Mouse (Mus musculus) kidney, embryonic 16.5 days (tissue): ENCODE measurements around the gene Mrpl17. TPM values are rescaled to one million over a fixed set of nuclear protein-coding genes. Genes with fewer than 3 reads are reported as not detected.

Source experiments
- ATAC-seq: fragments of 200-750 bp; cut with Nextera tagmentation; 2 replicates; pipeline ENCODE4 v1.8.0; 2017; ENCODE audit warnings: moderate TSS enrichment; ENCODE audit not compliant: low FRiP score, low TSS enrichment
- H3K27ac ChIP-seq: fragments of 300-500 bp; sonication (generic); 2 replicates; pipeline ENCODE4 v1.5.1; 2014; ENCODE audit warnings: low read length
- H3K27me3 ChIP-seq: fragments of 300-500 bp; sonication (generic); 2 replicates; pipeline ENCODE4 v1.6.1; 2014; ENCODE audit warnings: low read length, control low read depth, mixed read lengths; ENCODE audit not compliant: insufficient read depth
- H3K36me3 ChIP-seq: fragments of 300-500 bp; sonication (generic); 2 replicates; pipeline ENCODE4 v1.6.1; 2014; ENCODE audit warnings: low read length, control low read depth, mixed read lengths; ENCODE audit not compliant: insufficient read depth
- H3K4me1 ChIP-seq: fragments of 300-500 bp; sonication (generic); 2 replicates; pipeline ENCODE4 v1.6.1; 2014; ENCODE audit warnings: low read length, control low read depth, mixed read lengths; ENCODE audit not compliant: insufficient read depth
- H3K4me2 ChIP-seq: fragments of 300-500 bp; sonication (generic); replicated peaks from 2 replicates; pipeline ENCODE4 v1.6.1; 2014; ENCODE audit warnings: low read depth, low read length
- H3K4me3 ChIP-seq: fragments of 300-500 bp; sonication (generic); 2 replicates; pipeline ENCODE4 v1.5.1; 2014; ENCODE audit warnings: mild to moderate bottlenecking, low read length
- H3K9ac ChIP-seq: fragments of 300-500 bp; sonication (generic); replicated peaks from 2 replicates; pipeline ENCODE4 v1.6.1; 2014; ENCODE audit warnings: low read length
- H3K9me3 ChIP-seq: fragments of 300-500 bp; sonication (generic); 2 replicates; pipeline ENCODE4 v1.6.1; 2016; ENCODE audit warnings: low read length, control low read depth
- WGBS: fragments of 180-500 bp; shearing (Covaris S2); extraction: QIAGEN DNeasy Blood & Tissue Kit; methylation state at CpG from one replicate; pipeline ENCODE4 v1.1.7; 2014; 5-methylcytosine and 5-hydroxymethylcytosine counted together
- polyA plus RNA-seq: library from polyadenylated mRNA; unstranded; fragments of >200 nt; fragmentation: Nextera tagmentation; extraction: Ambion mirVana; gene quantifications from 2 replicates; pipeline ENCODE4 v1.2.1, GENCODE M21; 2015

Mrpl17 gene
- polyA plus RNA-seq, 1 experiment from 2014 or later = 378 TPM

DNA sequence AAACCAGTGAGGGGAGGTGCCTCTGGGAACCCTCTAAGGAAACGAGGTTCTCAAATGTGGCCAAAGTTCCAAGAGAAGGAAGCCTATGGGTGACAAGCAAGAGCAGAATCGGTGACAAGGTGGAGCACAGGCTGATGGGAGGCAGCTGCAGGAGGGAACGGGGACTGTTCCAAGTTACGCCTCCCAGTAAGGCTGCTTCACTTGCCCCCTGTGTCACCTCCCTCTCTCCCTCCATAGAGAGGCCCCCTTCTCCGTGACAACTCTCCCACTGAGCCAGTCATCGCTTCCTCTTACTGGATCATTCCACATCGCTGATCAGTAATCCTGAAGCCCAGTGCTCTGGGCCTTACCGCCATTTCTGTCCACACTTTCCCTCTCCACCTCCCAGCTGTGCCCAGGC, 36.2 kb downstream of the Mrpl17 start:
- WGBS = 26% methylated on average over 8 of the region's 8 CpGs

DNA sequence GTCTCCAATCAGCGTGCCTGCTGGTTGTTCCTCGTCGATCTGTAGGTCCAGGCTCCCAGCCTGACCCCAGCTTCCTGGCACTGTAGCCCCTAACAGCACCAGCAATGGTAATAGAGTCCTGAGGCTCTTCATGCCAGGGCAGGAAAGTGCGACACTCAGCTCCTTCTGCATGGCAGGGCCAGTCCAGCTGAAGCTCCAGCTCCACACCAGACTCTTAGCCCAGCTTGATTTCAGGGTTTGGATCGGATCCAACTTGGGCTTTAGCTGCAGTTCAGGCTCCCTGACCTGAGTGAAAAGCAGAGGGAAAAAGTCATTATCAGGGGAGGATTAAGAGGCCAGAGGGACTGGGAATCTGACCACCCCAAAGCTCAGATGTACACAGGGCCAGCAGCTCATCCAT, 37.9 kb downstream of the Mrpl17 start:
- 81% methylated on average over 5 of the region's 5 CpGs for WGBS
- no peak overlapping the region for H3K4me2 ChIP-seq
- no peak overlapping the region for H3K9ac ChIP-seq
- H3K4me3 ChIP-seq = no peak overlapping the region
- no peaks in the 10 kb centered on the region for H3K27me3 ChIP-seq
- peaks cover 23% of the 10 kb centered on the region for H3K36me3 ChIP-seq
- H3K27ac ChIP-seq = no peak overlapping the region
- no peak for ATAC-seq
- H3K4me1 ChIP-seq = peaks cover 45% of the 10 kb centered on the region
- H3K9me3 ChIP-seq = no peaks in the 10 kb centered on the region

More for the DNA sequence above, 36.2 kb downstream of the Mrpl17 start:
- Histone ChIP-seq H3K9me3 (no peaks in the 10 kb centered on the region), H3K27me3 (no peaks in the 10 kb centered on the region), H3K27ac (peak overlapping the region; percentile 51), H3K4me2 (peak overlapping the region; percentile 26; the same call in 1 of the 2 replicates), H3K9ac (no peak overlapping the region; the same call in 1 of the 2 replicates), H3K36me3 (peaks cover 23% of the 10 kb centered on the region), H3K4me3 (no peak overlapping the region), H3K4me1 (peaks cover 50% of the 10 kb centered on the region)
- ATAC-seq = peak; percentile 71

DNA sequence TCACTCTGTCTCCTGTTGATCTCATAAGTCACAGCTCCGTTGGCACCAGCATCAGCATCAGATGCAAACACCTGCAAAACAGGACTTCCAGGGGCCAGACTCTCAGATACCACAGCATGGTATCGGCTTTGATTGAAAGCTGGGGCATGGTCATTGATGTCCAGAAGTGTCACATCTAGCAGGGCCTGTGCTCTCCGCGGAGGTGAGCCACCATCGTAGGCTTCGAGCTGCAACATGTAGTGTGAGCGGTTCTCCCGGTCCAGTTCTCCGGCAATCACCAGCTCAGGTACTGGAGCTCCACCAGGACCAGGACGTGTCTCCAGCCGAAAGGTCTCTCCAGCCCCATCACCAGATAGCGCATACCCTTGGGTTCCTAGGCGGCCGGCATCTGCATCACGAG, 38.6 kb downstream of the Mrpl17 start:
- no peak overlapping the region for H3K27ac ChIP-seq
- H3K9ac ChIP-seq = no peak overlapping the region
- H3K4me3 ChIP-seq = no peak overlapping the region
- H3K4me2 ChIP-seq = no peak overlapping the region
- H3K27me3 ChIP-seq = no peaks in the 10 kb centered on the region
- no peak for ATAC-seq
- peaks cover 45% of the 10 kb centered on the region for H3K4me1 ChIP-seq
- WGBS = 96% methylated on average over 15 of the region's 15 CpGs
- H3K36me3 ChIP-seq = peaks cover 23% of the 10 kb centered on the region
- H3K9me3 ChIP-seq = no peaks in the 10 kb centered on the region

DNA sequence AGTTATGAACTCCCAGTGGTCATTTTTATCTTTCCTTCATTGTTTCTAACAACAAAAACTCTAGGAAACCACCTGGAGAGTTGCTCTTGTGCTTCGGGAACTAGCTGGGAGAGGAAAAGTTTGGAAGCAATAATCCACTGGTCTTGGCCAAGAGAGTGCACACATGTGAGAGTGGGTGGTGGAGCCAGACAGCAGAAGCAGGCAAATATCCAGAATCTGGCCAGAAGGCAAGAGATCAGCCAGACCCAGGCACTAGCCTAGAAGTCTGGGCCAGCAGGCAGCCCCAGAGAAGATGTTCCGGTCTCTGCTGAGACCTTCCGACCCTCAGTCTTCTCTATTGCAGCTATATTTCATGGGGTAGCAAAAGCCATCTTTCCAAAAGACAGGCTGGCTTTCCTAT, 40.9 kb downstream of the Mrpl17 start:
- WGBS = 70% methylated on average over 3 of the region's 3 CpGs
- Histone ChIP-seq H3K36me3 (peaks cover 41% of the 10 kb centered on the region), H3K9ac (no peak overlapping the region), H3K4me2 (no peak overlapping the region), H3K27ac (no peak overlapping the region), H3K9me3 (no peaks in the 10 kb centered on the region), H3K27me3 (no peaks in the 10 kb centered on the region), H3K4me3 (no peak overlapping the region), H3K4me1 (peaks cover 34% of the 10 kb centered on the region)
- no peak for ATAC-seq

DNA sequence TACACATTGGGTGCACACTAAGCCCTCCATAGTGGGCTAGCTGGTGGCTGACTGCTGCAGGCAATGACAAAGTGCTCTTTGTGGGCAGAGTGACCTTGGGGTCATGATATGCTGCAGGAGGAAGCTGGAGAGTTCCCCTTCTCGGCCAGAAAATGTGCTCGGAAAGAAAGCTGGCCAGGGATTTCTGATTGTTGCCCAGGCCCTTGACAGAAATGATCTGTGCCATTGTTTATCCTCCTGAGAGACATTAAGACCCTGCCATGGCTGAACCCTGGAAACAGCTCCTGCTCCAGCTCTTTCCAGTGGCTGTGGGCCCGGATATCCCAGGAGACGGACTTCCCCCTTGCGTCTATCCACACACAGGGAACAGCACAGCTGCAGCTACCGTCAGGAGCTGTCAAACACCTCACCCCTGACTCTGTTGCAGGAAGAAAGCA, 43.2 kb downstream of the Mrpl17 start:
- H3K36me3 ChIP-seq = peaks cover 61% of the 10 kb centered on the region
- peak overlapping the region; percentile 17 for H3K27ac ChIP-seq
- H3K9ac ChIP-seq = no peak overlapping the region
- no peaks in the 10 kb centered on the region for H3K27me3 ChIP-seq
- no peak overlapping the region for H3K4me3 ChIP-seq
- peak; percentile 50 for ATAC-seq
- peaks cover 22% of the 10 kb centered on the region; the same call in 1 of the 2 replicates for H3K4me1 ChIP-seq
- 18% methylated on average over 6 of the region's 6 CpGs for WGBS
- H3K4me2 ChIP-seq = no peak overlapping the region
- H3K9me3 ChIP-seq = no peaks in the 10 kb centered on the region

DNA sequence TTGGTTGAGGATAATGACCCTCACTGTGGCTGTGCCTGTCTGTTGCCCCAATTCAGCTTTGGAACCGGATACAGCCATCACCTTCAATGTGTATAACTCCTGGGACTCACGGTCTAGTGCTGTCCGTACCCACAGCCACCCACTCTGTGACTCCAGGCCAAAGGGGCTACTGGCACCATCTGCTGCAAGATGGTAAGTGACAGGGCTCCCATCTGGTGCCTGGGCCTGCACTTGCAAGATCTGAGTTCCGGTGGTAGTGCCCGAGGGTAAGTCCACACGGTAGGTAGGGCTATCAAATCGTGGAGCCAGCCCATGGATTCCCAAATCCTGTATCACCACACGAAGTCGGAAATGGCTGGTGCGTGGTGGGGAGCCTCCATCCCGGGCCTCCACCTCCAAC, 46.6 kb downstream of the Mrpl17 start:
- H3K36me3 ChIP-seq = peaks cover 59% of the 10 kb centered on the region
- H3K9ac ChIP-seq = no peak overlapping the region
- 90% methylated on average over 11 of the region's 11 CpGs for WGBS
- no peak overlapping the region for H3K27ac ChIP-seq
- H3K4me3 ChIP-seq = no peak overlapping the region
- ATAC-seq = no peak
- H3K4me2 ChIP-seq = no peak overlapping the region
- no peaks in the 10 kb centered on the region for H3K9me3 ChIP-seq
- H3K4me1 ChIP-seq = peaks cover 15% of the 10 kb centered on the region; the same call in 1 of the 2 replicates
- H3K27me3 ChIP-seq = no peaks in the 10 kb centered on the region

DNA sequence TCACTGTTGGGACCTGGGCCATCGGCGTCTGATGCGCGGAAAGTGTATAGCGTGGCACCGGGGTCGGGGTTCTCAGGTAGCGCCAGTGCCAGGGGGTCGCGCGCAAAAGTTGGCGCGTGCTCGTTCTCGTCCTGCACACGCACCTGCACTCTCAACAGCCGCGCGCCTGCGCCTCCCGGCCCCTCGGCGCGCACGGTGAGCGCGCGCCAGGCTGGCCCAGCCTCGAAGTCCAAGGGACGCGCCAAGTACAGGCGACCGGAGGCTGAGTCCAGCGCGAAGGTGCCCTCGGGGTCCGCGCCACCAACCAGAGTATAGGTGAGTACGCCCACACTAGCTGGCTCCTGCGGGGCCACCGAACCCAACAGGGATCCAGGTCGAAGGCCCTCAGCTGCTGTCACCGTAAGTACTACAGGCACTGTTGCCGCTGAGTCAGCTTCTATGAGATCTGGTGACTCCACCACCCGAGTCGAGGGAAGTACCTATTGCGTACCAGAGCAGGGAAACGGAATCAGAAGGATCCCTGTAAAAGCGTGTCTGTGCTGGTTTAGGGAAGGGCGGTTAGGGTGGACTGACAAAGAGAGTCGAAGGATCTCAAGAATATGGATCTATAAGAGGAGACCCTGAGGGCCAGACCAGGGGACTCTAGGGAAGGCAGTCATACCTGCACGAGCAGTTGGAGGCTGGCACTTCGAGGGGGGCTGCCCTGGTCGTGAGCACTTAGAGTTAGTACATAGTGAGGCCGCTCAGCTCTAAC, 48.2 kb downstream of the Mrpl17 start:
- peak overlapping the region; percentile 41 for H3K4me2 ChIP-seq
- peaks cover 2% of the 10 kb centered on the region; the same call in 1 of the 2 replicates for H3K4me1 ChIP-seq
- H3K27me3 ChIP-seq = no peaks in the 10 kb centered on the region
- peak overlapping the region; percentile 13; the same call in 1 of the 2 replicates for H3K4me3 ChIP-seq
- no peak for ATAC-seq
- H3K36me3 ChIP-seq = peaks cover 72% of the 10 kb centered on the region
- H3K27ac ChIP-seq = no peak overlapping the region
- WGBS = 51% methylated on average over 55 of the region's 55 CpGs
- H3K9me3 ChIP-seq = no peaks in the 10 kb centered on the region
- H3K9ac ChIP-seq = no peak overlapping the region

DNA sequence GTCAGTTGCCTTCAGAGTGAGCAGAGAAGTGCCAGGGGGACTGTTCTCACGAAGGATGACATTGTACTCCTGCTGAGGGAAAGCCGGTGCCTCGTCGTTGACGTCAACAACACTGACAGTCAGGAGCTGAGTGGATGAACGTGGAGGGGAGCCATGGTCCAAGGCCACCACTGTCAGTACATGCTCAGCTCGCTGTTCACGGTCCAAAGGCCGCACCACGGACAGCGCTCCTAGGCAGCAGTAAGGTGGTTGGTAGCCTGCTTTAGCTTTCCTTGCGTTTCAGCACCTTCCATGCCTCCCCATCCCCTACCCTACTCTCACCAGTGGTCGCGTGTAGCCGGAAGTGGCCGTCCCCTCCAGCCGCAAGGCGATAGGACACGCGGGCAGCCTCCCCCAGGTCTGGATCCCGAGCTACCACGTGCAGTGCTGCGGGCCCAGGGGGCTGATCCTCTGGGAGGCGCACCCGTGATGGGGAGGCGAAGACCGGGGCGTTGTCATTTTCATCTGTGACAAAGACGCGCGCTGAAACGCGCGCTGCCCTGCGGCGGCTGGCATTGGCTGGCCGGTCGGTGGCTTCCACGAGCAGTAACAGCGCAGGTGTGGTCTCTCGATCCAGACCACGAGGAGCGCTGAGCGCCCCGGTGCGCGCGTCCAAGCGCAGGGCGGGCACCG, 49.0 kb downstream of the Mrpl17 start:
- Histone ChIP-seq H3K4me3 (peak overlapping the region; percentile 13; the same call in 1 of the 2 replicates), H3K27ac (no peak overlapping the region), H3K4me1 (no peaks in the 10 kb centered on the region), H3K27me3 (no peaks in the 10 kb centered on the region), H3K9me3 (no peaks in the 10 kb centered on the region), H3K9ac (no peak overlapping the region), H3K4me2 (peak overlapping the region; percentile 41), H3K36me3 (peaks cover 80% of the 10 kb centered on the region)
- 44% methylated on average over 51 of the region's 51 CpGs for WGBS
- ATAC-seq = 0 out of 2 replicates have a peak, but pooled peaks have one; percentile 36

DNA sequence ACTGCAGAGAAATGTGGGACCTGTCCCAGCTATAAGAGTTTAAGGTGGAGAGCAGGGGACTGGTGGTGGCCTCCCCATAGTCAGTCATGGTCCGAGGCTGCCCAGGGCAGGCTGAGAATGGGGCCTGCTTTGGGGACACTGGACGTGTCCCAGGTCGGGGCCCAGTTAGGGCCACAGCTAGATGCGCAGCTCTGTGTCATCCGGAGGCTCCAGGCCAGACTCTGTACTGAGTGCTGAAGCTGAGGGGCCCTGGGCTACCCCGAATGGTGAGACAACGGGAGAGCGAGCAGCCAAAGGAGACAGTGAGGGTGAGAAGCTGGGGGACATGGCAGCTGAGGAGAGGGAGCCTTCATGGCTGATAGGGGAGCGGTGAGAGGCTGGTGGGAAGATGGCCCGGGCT, 57.6 kb downstream of the Mrpl17 start:
- WGBS = 91% methylated on average over 10 of the region's 10 CpGs
- Histone ChIP-seq H3K27ac (no peak overlapping the region), H3K9me3 (no peaks in the 10 kb centered on the region), H3K36me3 (peaks cover 51% of the 10 kb centered on the region), H3K4me1 (peaks cover 9% of the 10 kb centered on the region), H3K9ac (no peak overlapping the region), H3K4me3 (no peak overlapping the region), H3K27me3 (no peaks in the 10 kb centered on the region), H3K4me2 (no peak overlapping the region)
- no peak for ATAC-seq
